Mouse (Mus musculus): Measurements from ENCODE around the gene Gm14419.
"Not testable (repeated sequence)": the region's sequence is repeated elsewhere in the genome, so short reads cannot be mapped to it uniquely, and the experiment has no call there.

Gm14419 gene

DNA sequence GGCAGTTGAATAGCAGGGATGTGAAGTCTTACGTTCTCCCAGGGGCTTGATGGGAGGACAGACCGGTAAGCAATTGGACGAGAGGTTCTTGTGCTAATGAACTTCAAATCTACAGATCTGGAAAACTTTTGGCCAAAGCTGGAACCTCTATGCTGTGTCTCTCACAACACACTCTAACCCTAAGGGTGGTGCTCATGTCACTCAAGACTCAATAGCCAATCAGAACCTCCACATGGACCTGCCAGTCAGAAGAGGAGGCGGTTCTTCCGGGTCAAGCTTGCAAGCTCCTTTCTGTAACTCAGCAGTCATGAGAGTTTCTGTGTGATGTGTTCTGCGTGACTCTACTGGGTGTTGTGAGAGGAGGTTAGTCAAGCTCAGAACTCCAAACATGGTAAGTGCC lies at the start of gene Gm14419:
Gm14419 (plus strand) TSS at position 301 of the 400 bp plus-strand sequence.
- not testable (repeated sequence) for DNase-seq

Measured in kidney, postnatal 10 days (tissue).